Mouse (Mus musculus): ENCODE data around the gene Gucy2d. TPM values are rescaled to one million over a fixed set of nuclear protein-coding genes. Genes with fewer than 3 reads are reported as not detected.
A peak's percentile ranks its signal among the peaks of the same experiment; 100 is the strongest.

Gucy2d gene
- polyA plus RNA-seq, 1 experiment from 2014 or later: not detected

DNA sequence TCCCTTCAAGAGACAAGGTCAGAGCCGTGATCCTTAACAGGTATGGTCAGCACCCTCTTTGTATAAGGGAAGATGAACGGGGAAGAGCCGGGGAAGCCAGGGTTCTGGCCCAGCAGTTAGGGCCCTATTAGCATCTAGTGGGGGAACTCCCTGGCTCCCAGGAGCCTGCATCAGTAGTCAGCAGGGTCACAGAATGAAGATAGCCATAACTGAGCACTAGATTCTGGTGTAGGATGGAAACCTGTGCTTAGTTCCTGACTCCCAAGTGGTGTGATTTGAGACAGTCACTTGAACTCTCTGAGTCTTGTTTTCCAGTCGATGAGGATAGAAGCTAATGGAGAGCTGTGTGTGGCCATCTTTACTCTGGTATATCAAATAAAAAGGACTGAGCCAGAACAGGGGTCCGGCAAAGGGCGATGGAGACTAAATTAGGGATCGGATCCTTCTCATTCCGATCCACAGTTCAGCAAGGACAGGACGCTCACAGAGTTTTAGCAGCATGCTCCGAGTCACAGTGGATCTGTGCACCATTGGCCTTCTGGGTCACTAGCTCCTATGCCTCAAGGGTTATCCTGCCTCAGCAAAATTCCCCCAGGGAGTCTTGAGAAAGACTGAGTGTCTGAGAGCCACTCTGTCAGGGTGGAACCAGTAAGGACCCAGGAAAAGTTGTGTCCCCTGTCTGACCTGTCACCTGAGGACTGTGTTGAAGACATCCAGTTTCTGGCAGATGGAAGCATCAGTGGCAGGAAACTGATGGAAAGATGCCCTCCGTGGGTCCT lies 47.2 kb downstream of the Gucy2d start:
- H3K9me3 ChIP-seq (replicated peaks): no peaks in the 10 kb centered on the region
- DNase-seq (ENCODE audit: low spot score): no peak
- H3K4me3 ChIP-seq: no peak overlapping the region
- H3K36me3 ChIP-seq: no peaks in the 10 kb centered on the region
- WGBS: 89% methylated on average over 11 of the region's 11 CpGs
- peaks cover 51% of the 10 kb centered on the region for H3K27me3 ChIP-seq (ENCODE audit: low read depth, poor library complexity, severe bottlenecking)
- H3K27ac ChIP-seq (replicated peaks): no peak overlapping the region
- H3K4me1 ChIP-seq: peaks cover 39% of the 10 kb centered on the region

GRCm38 (mm10) chr7:98488398-98489130 lies 48.3 kb downstream of the Gucy2d start:
- Histone ChIP-seq H3K27ac (replicated peaks) (no peak overlapping the region), H3K4me1 (peaks cover 32% of the 10 kb centered on the region), H3K4me3 (peak overlapping the region; percentile 59; the same call in 1 of the 2 replicates), H3K27me3 (ENCODE audit: low read depth, poor library complexity, severe bottlenecking) (peaks cover 52% of the 10 kb centered on the region), H3K9me3 (replicated peaks) (no peaks in the 10 kb centered on the region), H3K36me3 (no peaks in the 10 kb centered on the region)
- 89% methylated on average over 13 of the region's 13 CpGs for WGBS
- DNase-seq (ENCODE audit: low spot score): no peak

DNA sequence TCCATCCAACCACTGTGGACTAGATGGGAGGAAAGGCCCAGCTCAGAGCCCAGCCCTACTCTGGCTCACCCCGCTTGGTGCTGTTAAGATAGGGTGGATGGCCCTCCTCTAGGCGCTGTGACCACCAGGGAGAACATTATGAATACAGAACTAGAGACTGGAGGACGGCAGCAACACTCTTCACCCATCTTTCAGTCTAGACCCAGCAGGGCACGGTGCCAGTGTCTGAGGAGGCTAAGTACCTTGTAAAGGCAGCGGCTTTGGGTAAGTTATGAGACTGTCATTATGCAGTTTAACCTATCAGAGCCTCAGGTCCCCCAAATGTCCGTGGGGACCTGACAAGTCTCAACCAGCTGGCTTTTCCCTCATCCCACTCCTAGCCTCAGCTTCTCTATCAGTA lies 48.9 kb downstream of the Gucy2d start, which contains the start of gene Lrrc32:
TSS of gene Lrrc32 (plus strand) at position 153 of the 400 bp plus-strand sequence.
- H3K4me1 ChIP-seq: peaks cover 36% of the 10 kb centered on the region
- no peaks in the 10 kb centered on the region for H3K36me3 ChIP-seq
- peak within 1 kb of the TSS; percentile 81 for H3K27ac ChIP-seq (replicated peaks)
- no peak for DNase-seq (ENCODE audit: low spot score)
- peaks cover 52% of the 10 kb centered on the region for H3K27me3 ChIP-seq (ENCODE audit: low read depth, poor library complexity, severe bottlenecking)
- WGBS: 54% methylated on average over 6 of the region's 6 CpGs
- H3K4me3 ChIP-seq: peak within 1 kb of the TSS; percentile 59
- H3K9me3 ChIP-seq (replicated peaks): no peaks in the 10 kb centered on the region

DNA sequence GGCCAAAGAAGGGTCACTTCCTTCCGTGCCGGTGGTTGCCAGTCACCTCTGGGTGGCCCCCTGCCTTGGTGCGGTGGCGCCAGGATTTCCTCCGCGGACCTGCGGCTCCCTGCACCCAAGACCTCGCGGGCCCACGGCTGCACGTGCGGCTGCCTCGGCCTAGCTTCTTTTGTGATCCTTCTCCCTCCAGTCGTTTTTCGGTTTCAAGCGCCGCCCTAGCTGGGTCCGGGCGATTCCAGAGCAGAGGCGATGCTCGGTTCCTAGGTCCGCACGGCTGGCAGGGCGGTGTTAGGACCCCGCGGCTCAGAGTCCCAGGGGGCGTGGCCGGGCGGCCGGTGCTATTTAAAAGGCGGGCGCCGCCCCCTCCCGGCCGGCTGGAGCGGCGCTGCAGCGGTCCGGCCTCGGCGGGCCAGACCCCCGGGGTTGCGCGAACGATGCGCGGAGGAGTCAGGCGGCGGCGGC lies 49.4 kb downstream of the Gucy2d start:
- peaks cover 52% of the 10 kb centered on the region for H3K27me3 ChIP-seq (ENCODE audit: low read depth, poor library complexity, severe bottlenecking)
- H3K4me3 ChIP-seq: peak overlapping the region; percentile 59
- under 1% methylated on average over 50 of the region's 50 CpGs for WGBS
- no peaks in the 10 kb centered on the region for H3K9me3 ChIP-seq (replicated peaks)
- DNase-seq (ENCODE audit: low spot score): peak; percentile 82
- peak overlapping the region; percentile 81 for H3K27ac ChIP-seq (replicated peaks)
- H3K36me3 ChIP-seq: no peaks in the 10 kb centered on the region
- H3K4me1 ChIP-seq: peaks cover 40% of the 10 kb centered on the region

DNA sequence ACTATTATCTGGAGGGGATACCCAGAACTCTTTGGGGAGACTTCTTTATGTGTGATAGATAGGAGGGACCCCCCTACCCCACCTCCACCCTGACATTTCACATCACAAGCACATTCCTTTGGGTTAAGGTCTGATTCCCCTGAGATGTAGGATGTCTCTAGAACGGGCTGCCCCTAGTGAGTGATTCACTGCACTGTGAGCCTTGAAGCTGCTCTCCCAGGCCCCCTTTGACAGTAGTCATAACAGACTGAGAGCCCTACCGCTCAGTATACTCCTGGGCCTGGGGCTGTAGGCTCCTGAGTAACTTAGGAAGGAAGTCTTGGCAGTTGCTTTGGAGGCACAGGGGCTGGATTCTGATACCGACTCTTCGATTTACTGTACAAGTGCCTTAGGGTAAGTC lies 50.1 kb downstream of the Gucy2d start:
- Histone ChIP-seq H3K9me3 (replicated peaks) (no peaks in the 10 kb centered on the region), H3K4me1 (peaks cover 40% of the 10 kb centered on the region), H3K4me3 (peak overlapping the region; percentile 59), H3K27ac (replicated peaks) (no peak overlapping the region), H3K27me3 (ENCODE audit: low read depth, poor library complexity, severe bottlenecking) (peaks cover 52% of the 10 kb centered on the region), H3K36me3 (no peaks in the 10 kb centered on the region)
- no peak for DNase-seq (ENCODE audit: low spot score)
- 69% methylated on average over 4 of the region's 4 CpGs for WGBS

DNA sequence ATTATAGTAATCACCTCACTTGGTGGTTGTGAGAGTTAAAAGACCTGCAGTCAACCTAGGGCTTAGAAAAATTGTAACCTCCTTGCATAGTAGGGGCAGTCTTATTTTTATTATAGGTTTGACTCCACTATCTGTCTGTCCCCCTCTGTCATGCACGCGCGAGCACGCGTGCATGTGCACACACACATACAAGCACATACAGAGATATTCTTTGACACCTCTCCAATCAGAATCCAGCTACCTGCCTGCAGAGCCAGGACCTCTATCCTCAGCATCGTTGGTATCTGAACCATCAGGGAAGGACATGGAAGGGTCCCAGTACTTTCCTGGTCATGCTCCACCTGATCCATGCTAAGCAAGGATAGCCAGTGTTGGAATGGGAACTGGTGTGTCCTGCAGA lies 50.7 kb downstream of the Gucy2d start:
- Histone ChIP-seq H3K4me1 (peaks cover 40% of the 10 kb centered on the region), H3K4me3 (0 out of 2 replicates have a peak overlapping the region, but pooled peaks have one; percentile 59), H3K27me3 (ENCODE audit: low read depth, poor library complexity, severe bottlenecking) (peaks cover 52% of the 10 kb centered on the region), H3K36me3 (no peaks in the 10 kb centered on the region), H3K9me3 (replicated peaks) (no peaks in the 10 kb centered on the region), H3K27ac (replicated peaks) (no peak overlapping the region)
- WGBS: 95% methylated on average over 6 of the region's 6 CpGs
- DNase-seq (ENCODE audit: low spot score): no peak

- Histone ChIP-seq H3K4me3 (0 out of 2 replicates have a peak overlapping the region, but pooled peaks have one; percentile 9), H3K36me3 (no peaks in the 10 kb centered on the region), H3K27me3 (ENCODE audit: low read depth, poor library complexity, severe bottlenecking) (peaks cover 52% of the 10 kb centered on the region), H3K4me1 (peaks cover 33% of the 10 kb centered on the region), H3K27ac (replicated peaks) (no peak overlapping the region), H3K9me3 (replicated peaks) (no peaks in the 10 kb centered on the region)
- DNase-seq (ENCODE audit: low spot score): no peak
- 65% methylated on average over 9 of the region's 9 CpGs for WGBS
Measured at GRCm38 (mm10) chr7:98491451-98492200, 51.4 kb downstream of the Gucy2d start.

DNA sequence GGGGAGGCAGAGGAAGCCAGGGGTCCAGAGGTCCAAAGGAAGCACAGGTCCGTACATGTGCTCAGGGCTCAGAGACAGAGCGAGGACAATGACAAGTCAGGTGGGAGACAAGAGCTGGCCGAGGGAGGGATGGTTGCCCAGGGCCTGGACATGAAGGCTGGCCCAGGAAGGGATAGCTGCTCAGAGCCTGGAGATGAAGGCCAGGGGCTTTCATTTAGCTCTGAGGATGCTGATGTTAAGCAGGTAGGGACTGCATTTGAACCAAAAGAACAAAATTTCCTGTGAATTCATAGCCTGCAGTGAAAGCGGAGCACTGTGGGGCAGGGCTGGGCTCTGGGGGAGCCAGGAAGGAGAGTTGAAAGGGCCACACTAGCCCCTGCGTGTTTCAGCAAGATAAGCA lies 52.1 kb downstream of the Gucy2d start:
- Histone ChIP-seq H3K27ac (replicated peaks) (no peak overlapping the region), H3K27me3 (ENCODE audit: low read depth, poor library complexity, severe bottlenecking) (peaks cover 49% of the 10 kb centered on the region), H3K9me3 (replicated peaks) (no peaks in the 10 kb centered on the region), H3K4me3 (0 out of 2 replicates have a peak overlapping the region, but pooled peaks have one; percentile 9), H3K4me1 (peaks cover 29% of the 10 kb centered on the region), H3K36me3 (no peaks in the 10 kb centered on the region)
- DNase-seq (ENCODE audit: low spot score): no peak
- 81% methylated on average over 5 of the region's 5 CpGs for WGBS

- no peaks in the 10 kb centered on the region for H3K36me3 ChIP-seq
- H3K9me3 ChIP-seq (replicated peaks): no peaks in the 10 kb centered on the region
- no peak for DNase-seq (ENCODE audit: low spot score)
- H3K4me1 ChIP-seq: peaks cover 29% of the 10 kb centered on the region
- no peak overlapping the region for H3K27ac ChIP-seq (replicated peaks)
- H3K4me3 ChIP-seq: no peak overlapping the region
- 72% methylated on average over 2 of the region's 2 CpGs for WGBS
- peaks cover 39% of the 10 kb centered on the region for H3K27me3 ChIP-seq (ENCODE audit: low read depth, poor library complexity, severe bottlenecking)
Measured at GRCm38 (mm10) chr7:98493307-98493706, 53.1 kb downstream of the Gucy2d start.

- Histone ChIP-seq H3K27me3 (ENCODE audit: low read depth, poor library complexity, severe bottlenecking) (peaks cover 33% of the 10 kb centered on the region), H3K9me3 (replicated peaks) (no peaks in the 10 kb centered on the region), H3K36me3 (no peaks in the 10 kb centered on the region), H3K4me1 (peaks cover 27% of the 10 kb centered on the region), H3K4me3 (no peak overlapping the region), H3K27ac (replicated peaks) (no peak overlapping the region)
- 80% methylated on average over 18 of the region's 18 CpGs for WGBS
- DNase-seq (ENCODE audit: low spot score): no peak
Measured at GRCm38 (mm10) chr7:98493901-98494480, 53.8 kb downstream of the Gucy2d start.

DNA sequence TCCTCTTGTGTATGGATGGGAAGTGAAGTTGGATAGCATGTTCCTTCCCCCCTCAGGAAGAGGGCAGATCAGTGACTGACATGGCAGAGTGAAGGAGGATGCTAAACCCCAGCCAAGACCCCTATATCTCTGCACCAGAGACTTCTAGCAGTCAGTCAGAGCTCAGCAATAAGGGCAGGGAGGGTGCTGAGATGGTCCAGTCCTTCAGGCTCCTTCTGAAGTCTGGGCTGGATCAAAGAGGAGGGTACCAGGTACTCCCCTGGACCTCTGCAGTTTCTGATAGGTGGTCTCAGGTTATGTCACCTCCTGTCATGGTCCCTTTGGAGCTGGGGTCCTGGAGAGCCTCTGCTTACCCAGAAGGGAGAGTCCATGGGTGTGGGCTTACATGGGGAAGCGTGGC lies 55.4 kb downstream of the Gucy2d start:
- 77% methylated on average over 1 of the region's 1 CpGs for WGBS
- DNase-seq (ENCODE audit: low spot score): no peak
- Histone ChIP-seq H3K4me3 (no peak overlapping the region), H3K4me1 (peaks cover 28% of the 10 kb centered on the region), H3K36me3 (no peaks in the 10 kb centered on the region), H3K9me3 (replicated peaks) (no peaks in the 10 kb centered on the region), H3K27me3 (ENCODE audit: low read depth, poor library complexity, severe bottlenecking) (peaks cover 22% of the 10 kb centered on the region), H3K27ac (replicated peaks) (no peak overlapping the region)

- H3K4me1 ChIP-seq: peaks cover 34% of the 10 kb centered on the region
Measured at GRCm38 (mm10) chr7:98497451-98497850, 57.2 kb downstream of the Gucy2d start.

More at GRCm38 (mm10) chr7:98497451-98497850, 57.2 kb downstream of the Gucy2d start:
- H3K9me3 ChIP-seq (replicated peaks): no peaks in the 10 kb centered on the region
- no peak overlapping the region for H3K27ac ChIP-seq (replicated peaks)
- H3K36me3 ChIP-seq: no peaks in the 10 kb centered on the region
- no peak for DNase-seq (ENCODE audit: low spot score)
- 63% methylated on average over 5 of the region's 5 CpGs for WGBS
- peaks cover 3% of the 10 kb centered on the region; the same call in 1 of the 2 replicates for H3K27me3 ChIP-seq (ENCODE audit: low read depth, poor library complexity, severe bottlenecking)
- H3K4me3 ChIP-seq: no peak overlapping the region

Measured in midbrain, embryonic 10.5 days (tissue).